Mouse (Mus musculus) midbrain, embryonic 14.5 days (tissue): ENCODE data around the gene Olfr916. TPM values are rescaled to one million over a fixed set of nuclear protein-coding genes. Genes with fewer than 3 reads are reported as not detected.

Experiments used
- ATAC-seq: fragments of 200-750 bp; cut with Nextera tagmentation; 2 replicates; pipeline ENCODE4 v1.8.0; 2017; ENCODE audit warnings: moderate number of reproducible peaks, moderate library complexity; ENCODE audit not compliant: low FRiP score, low TSS enrichment
- DNase-seq: peaks from one replicate; pipeline ENCODE4 v3.0.0-alpha.2; 2015
- H3K27ac ChIP-seq: fragments of 300-500 bp; sonication (generic); replicated peaks from 2 replicates; pipeline ENCODE4 v1.5.1; 2014; ENCODE audit warnings: mild to moderate bottlenecking, low read depth, low read length, moderate library complexity
- H3K27me3 ChIP-seq: fragments of 300-500 bp; sonication (generic); 2 replicates; pipeline ENCODE4 v1.6.1; 2014; ENCODE audit warnings: low read length, control low read depth, mixed read lengths; ENCODE audit not compliant: control insufficient read depth, insufficient read depth
- H3K36me3 ChIP-seq: fragments of 300-500 bp; sonication (generic); 2 replicates; pipeline ENCODE4 v1.6.1; 2014; ENCODE audit warnings: low read length, control low read depth; ENCODE audit not compliant: control insufficient read depth, insufficient read depth
- H3K4me1 ChIP-seq: fragments of 300-500 bp; sonication (generic); 2 replicates; pipeline ENCODE4 v1.6.1; 2014; ENCODE audit warnings: mild to moderate bottlenecking, antibody characterized with exemption, low read length, control low read depth; ENCODE audit not compliant: control insufficient read depth, insufficient read depth
- H3K4me2 ChIP-seq: fragments of 300-500 bp; sonication (generic); 2 replicates; pipeline ENCODE4 v1.6.1; 2014; ENCODE audit warnings: mild to moderate bottlenecking, low read length, moderate library complexity
- H3K4me3 ChIP-seq: fragments of 300-500 bp; sonication (generic); replicated peaks from 2 replicates; pipeline ENCODE4 v1.5.1; 2014; ENCODE audit warnings: low read depth, low read length
- H3K9ac ChIP-seq: fragments of 300-500 bp; sonication (generic); replicated peaks from 2 replicates; pipeline ENCODE4 v1.6.1; 2014; ENCODE audit warnings: mild to moderate bottlenecking, low read length, moderate library complexity
- H3K9me3 ChIP-seq: fragments of 300-500 bp; sonication (generic); 2 replicates; pipeline ENCODE4 v1.6.1; 2016; ENCODE audit warnings: low read length, control low read depth, mixed read lengths; ENCODE audit not compliant: control insufficient read depth
- WGBS: fragments of 180-500 bp; shearing (Covaris S2); extraction: QIAGEN DNeasy Blood & Tissue Kit; methylation state at CpG from one replicate; pipeline ENCODE4 v1.1.7; 2014; 5-methylcytosine and 5-hydroxymethylcytosine counted together
- polyA plus RNA-seq: library from polyadenylated mRNA; unstranded; fragments of >200 nt; fragmentation: Nextera tagmentation; extraction: Ambion mirVana; gene quantifications from 2 replicates; pipeline ENCODE4 v1.2.1, GENCODE M21; 2014

The Olfr916 gene
- polyA plus RNA-seq, result not detected in 2 replicates

DNA sequence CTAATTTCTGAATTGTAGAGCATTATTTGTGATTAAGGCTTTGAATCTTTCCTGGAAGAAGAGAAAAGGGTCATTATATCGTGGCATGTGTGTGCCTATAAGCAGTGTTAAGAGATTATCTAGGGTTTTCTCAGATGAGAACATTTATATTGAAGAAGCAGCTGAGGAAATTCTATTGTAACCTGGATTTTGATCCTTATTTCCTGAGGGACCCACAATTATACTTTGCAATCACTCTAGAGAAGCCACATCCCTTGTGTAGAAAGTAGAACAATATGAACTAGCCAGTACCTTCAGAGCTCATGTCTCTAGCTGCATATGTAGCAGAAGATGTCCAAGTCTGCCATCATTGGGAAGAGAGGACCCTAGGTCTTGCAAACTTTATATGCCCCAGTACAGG is at the start of gene Olfr916:
Gene Olfr916, minus strand, starts transcription at position 101 of the 400 bp plus-strand sequence.
- H3K27ac ChIP-seq, result no peak within 1 kb of the TSS
- ATAC-seq, result no peak
- H3K9me3 ChIP-seq, result no peaks in the 10 kb centered on the region
- DNase-seq, result no peak
- H3K36me3 ChIP-seq, result no peaks in the 10 kb centered on the region
- no peaks in the 10 kb centered on the region for H3K27me3 ChIP-seq
- no peak within 1 kb of the TSS for H3K9ac ChIP-seq
- H3K4me3 ChIP-seq, result no peak within 1 kb of the TSS
- WGBS, result 57% methylated on average over 1 of the region's 1 CpGs
- H3K4me2 ChIP-seq, result no peak within 1 kb of the TSS
- no peaks in the 10 kb centered on the region for H3K4me1 ChIP-seq

DNA sequence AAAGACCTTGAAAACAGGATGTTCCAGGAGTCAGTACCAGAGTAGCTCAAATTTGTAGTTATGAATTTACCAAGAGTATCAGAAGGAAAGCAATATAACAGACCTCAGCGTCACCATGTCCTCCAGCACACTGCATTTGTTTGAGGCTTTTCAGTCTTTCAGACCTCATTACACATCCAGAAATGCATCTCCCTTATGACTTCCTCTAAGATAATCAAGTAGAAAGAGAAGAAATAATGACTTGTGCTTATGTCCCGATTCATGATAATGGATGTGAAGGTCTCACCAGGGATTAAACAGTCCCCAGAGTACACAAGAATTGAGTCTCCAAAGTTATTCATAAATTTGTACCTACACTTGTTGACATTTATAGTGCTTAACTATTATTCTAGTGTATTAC is 14.8 kb upstream of the Olfr916 start, which contains the start of gene Olfr918:
Gene Olfr918, minus strand, starts transcription at position 101 of the 400 bp plus-strand sequence.
- ATAC-seq (no peak), DNase-seq (no peak)
- H3K9ac ChIP-seq, result no peak within 1 kb of the TSS
- no peaks in the 10 kb centered on the region for H3K27me3 ChIP-seq
- 90% methylated on average over 2 of the region's 2 CpGs for WGBS
- no peak within 1 kb of the TSS for H3K4me2 ChIP-seq
- H3K4me1 ChIP-seq, result no peaks in the 10 kb centered on the region
- no peak within 1 kb of the TSS for H3K27ac ChIP-seq
- H3K4me3 ChIP-seq, result no peak within 1 kb of the TSS
- H3K36me3 ChIP-seq, result no peaks in the 10 kb centered on the region
- H3K9me3 ChIP-seq, result no peaks in the 10 kb centered on the region

- no peak overlapping the region for H3K27ac ChIP-seq
- no peak overlapping the region for H3K4me3 ChIP-seq
- no peak overlapping the region for H3K4me2 ChIP-seq
- no peaks in the 10 kb centered on the region for H3K36me3 ChIP-seq
- H3K9ac ChIP-seq, result no peak overlapping the region
- H3K4me1 ChIP-seq, result no peaks in the 10 kb centered on the region
- no peaks in the 10 kb centered on the region for H3K9me3 ChIP-seq
- DNase-seq (no peak), ATAC-seq (no peak)
- H3K27me3 ChIP-seq, result no peaks in the 10 kb centered on the region
- 92% methylated on average over 2 of the region's 2 CpGs for WGBS
These were observed 13.2 kb upstream of the Olfr916 start for GRCm38 (mm10) chr9:38672887-38673286.

DNA sequence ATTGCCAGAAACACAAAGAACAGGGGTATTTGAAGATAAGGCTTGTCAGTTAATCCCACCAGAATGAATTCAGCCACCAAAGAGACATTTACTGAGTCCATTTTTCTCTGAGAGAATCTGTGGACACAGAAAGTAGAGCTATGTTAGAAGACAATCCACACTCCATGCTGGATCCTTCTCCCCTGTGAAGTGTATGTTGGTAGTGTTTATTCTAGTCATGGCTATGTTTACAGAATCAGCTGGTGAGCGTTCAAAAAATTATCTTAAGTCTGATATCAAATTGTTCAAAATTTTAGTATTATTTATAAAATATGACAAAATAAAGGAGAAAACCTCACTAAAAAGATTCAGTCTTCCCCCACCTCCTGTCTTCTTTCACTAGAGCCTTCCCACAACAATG is 6.1 kb upstream of the Olfr916 start, which contains the start of gene Olfr917:
Gene Olfr917, minus strand, starts transcription at position 101 of the 400 bp plus-strand sequence.
- H3K9me3 ChIP-seq, result no peaks in the 10 kb centered on the region
- 100% methylated on average over 1 of the region's 1 CpGs for WGBS
- no peaks in the 10 kb centered on the region for H3K27me3 ChIP-seq
- no peaks in the 10 kb centered on the region for H3K36me3 ChIP-seq
- H3K4me2 ChIP-seq, result no peak within 1 kb of the TSS
- no peak for ATAC-seq
- no peak within 1 kb of the TSS for H3K4me3 ChIP-seq
- H3K27ac ChIP-seq, result no peak within 1 kb of the TSS
- H3K9ac ChIP-seq, result no peak within 1 kb of the TSS
- DNase-seq, result no peak
- H3K4me1 ChIP-seq, result no peaks in the 10 kb centered on the region

GRCm38 (mm10) chr9:38632406-38632805 is 27.3 kb downstream of the Olfr916 start:
- no peak overlapping the region for H3K27ac ChIP-seq
- H3K27me3 ChIP-seq, result no peaks in the 10 kb centered on the region
- 67% methylated on average over 4 of the region's 4 CpGs for WGBS
- H3K9ac ChIP-seq, result no peak overlapping the region
- no peak overlapping the region for H3K4me2 ChIP-seq
- H3K4me3 ChIP-seq, result no peak overlapping the region
- no peaks in the 10 kb centered on the region for H3K36me3 ChIP-seq
- no peaks in the 10 kb centered on the region for H3K9me3 ChIP-seq
- H3K4me1 ChIP-seq, result no peaks in the 10 kb centered on the region
- ATAC-seq (no peak), DNase-seq (no peak)

Other genes starting within 250 kb of the Olfr916 start
- not detected in 2 replicates for gene Olfr901, start 230.4 kb downstream of the Olfr916 start, polyA plus RNA-seq
- gene Olfr902, start 212.2 kb downstream of the Olfr916 start, polyA plus RNA-seq, result not detected in 2 replicates
- not detected in 2 replicates for gene Olfr904, start 196.7 kb downstream of the Olfr916 start, polyA plus RNA-seq
- not detected in 2 replicates for gene Olfr905, start 188.8 kb downstream of the Olfr916 start, polyA plus RNA-seq
- not detected in 2 replicates for gene Olfr906, start 172.8 kb downstream of the Olfr916 start, polyA plus RNA-seq
- not detected in 2 replicates for gene Olfr907, start 164.1 kb downstream of the Olfr916 start, polyA plus RNA-seq
- not detected in 2 replicates for gene Olfr911-ps1, start 138.3 kb downstream of the Olfr916 start, polyA plus RNA-seq
- gene Olfr910, start 122.0 kb downstream of the Olfr916 start, polyA plus RNA-seq, result not detected in 2 replicates
- gene Olfr912, start 79.7 kb downstream of the Olfr916 start, polyA plus RNA-seq, result not detected in 2 replicates
- not detected in 2 replicates for gene Olfr913, start 67.1 kb downstream of the Olfr916 start, polyA plus RNA-seq
- not detected in 2 replicates for gene Olfr914, start 54.8 kb downstream of the Olfr916 start, polyA plus RNA-seq
- not detected in 2 replicates for gene Olfr917, start 6.0 kb upstream of the Olfr916 start, polyA plus RNA-seq
- gene Olfr918, start 14.7 kb upstream of the Olfr916 start, polyA plus RNA-seq, result not detected in 2 replicates
- not detected in 2 replicates for gene Olfr919, start 43.8 kb upstream of the Olfr916 start, polyA plus RNA-seq
- gene Vwa5a, start 58.4 kb upstream of the Olfr916 start, polyA plus RNA-seq, result 3.6 and 7.2 TPM in 2 replicates
- gene Olfr920, start 92.4 kb upstream of the Olfr916 start, polyA plus RNA-seq, result not detected in 2 replicates
- gene Olfr921, start 113.2 kb upstream of the Olfr916 start, polyA plus RNA-seq, result not detected in 2 replicates
- not detected in 2 replicates for gene Olfr922, start 154.7 kb upstream of the Olfr916 start, polyA plus RNA-seq
- gene Olfr923, start 166.7 kb upstream of the Olfr916 start, polyA plus RNA-seq, result not detected in 2 replicates
- not detected in 2 replicates for gene Olfr924, start 184.6 kb upstream of the Olfr916 start, polyA plus RNA-seq
- not detected in 2 replicates for gene Olfr26, start 195.2 kb upstream of the Olfr916 start, polyA plus RNA-seq
- gene Olfr926, start 217.3 kb upstream of the Olfr916 start, polyA plus RNA-seq, result not detected in 2 replicates